In the genomic region with DNA sequence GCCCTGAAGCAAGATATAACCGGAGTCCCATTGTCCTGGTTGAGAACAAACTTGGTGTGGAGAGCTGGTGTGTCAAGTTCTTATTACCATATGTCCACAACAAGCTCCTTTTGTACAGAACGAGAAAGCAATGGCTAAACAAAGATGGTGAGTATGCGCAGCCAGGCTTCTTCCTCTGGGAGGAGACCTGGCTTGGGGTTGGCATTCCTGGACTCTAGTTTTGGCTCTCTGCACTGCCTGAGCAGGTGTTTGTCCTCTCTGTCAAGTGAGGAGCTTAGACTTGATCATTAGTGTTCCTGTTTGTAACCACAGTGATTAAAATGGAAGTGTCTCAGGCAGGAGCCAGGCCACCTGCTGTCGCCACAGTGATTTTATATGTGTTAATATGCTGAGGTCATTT, we compare ENCODE assay signal across 9 mouse cellular contexts. TPM values are rescaled to one million over a fixed set of nuclear protein-coding genes. Genes with fewer than 3 reads are reported as not detected.
DNase-seq lines count a peak whose midpoint lies in the region; ATAC-seq lines count a peak whose summit lies in the region.
"Had no signal": no experiment of that assay in that cellular context is flagged by ENCODE, and none has a peak within 500 bp of the region (broad histone marks: within the 10 kb centered on the region; RNA-seq: fewer than 3 reads in every experiment).

No protein-coding gene starts in this region.

- no peak for ATAC-seq in megakaryocyte, adult 5-6 weeks (ENCODE audit: poor library complexity, severe bottlenecking)

- DNase-seq in kidney, postnatal 4 days, result peak; percentile 12 to 16
- no peak for DNase-seq in kidney, adult 9 months
- peak; percentile 67 for DNase-seq in cerebellum, adult 8-10 months
- peak; percentile 39 for DNase-seq in gastrocnemius, postnatal 14 days
- peak; percentile 49 for DNase-seq in lung, postnatal 14 days
- no peak for DNase-seq in right cerebral cortex, adult 18-20 months
- no peak for DNase-seq in adrenal gland, adult 18-20 months (ENCODE audit: low spot score in 2 of 2)

- intact Hi-C loops in gastrocnemius, postnatal 14 days (cut with DNase I; ENCODE audit: low total_unique reads), result no loop called here

RNA-seq across cellular contexts. Expression of gene Ptar1, which starts 7.1 kb away (rescaled TPM):
- 10 to 100 TPM; 13.8 to 18.4 TPM for total RNA-seq in gastrocnemius, postnatal 14 days (2021)
- 10 to 100 TPM; 26.0 to 28.7 TPM for total RNA-seq in adrenal gland, adult 18-20 months (2021)
- total RNA-seq in megakaryocyte, adult 5-6 weeks (2015), result 9.9 and 10.6 TPM in 2 replicates
- total RNA-seq in megakaryocyte, adult 5-6 weeks (2017), result 8.8 and 12.1 TPM in 2 replicates

RNA-seq across cellular contexts. Expression of gene 1700028P14Rik, which starts 41.7 kb away (rescaled TPM):
- total RNA-seq in gastrocnemius, postnatal 14 days (2021), result not detected
- total RNA-seq in adrenal gland, adult 18-20 months (2021), result not detected
- total RNA-seq in megakaryocyte, adult 5-6 weeks (2015), result not detected in 2 replicates
- total RNA-seq in megakaryocyte, adult 5-6 weeks (2017), result not detected in 2 replicates
- total RNA-seq: megakaryocyte-erythroid progenitor cell, adult 5-6 weeks had no signal

Comparison
In these comparisons a context has a peak if more than half of its experiments do, and no peak if none do; other contexts are left out.
1. DNase-seq: peak in kidney, postnatal 4 days (2 of 2), cerebellum, adult 8-10 months (single experiment), gastrocnemius, postnatal 14 days (single experiment) and lung, postnatal 14 days (single experiment); none in kidney, adult 9 months (single experiment), right cerebral cortex, adult 18-20 months (single experiment) and adrenal gland, adult 18-20 months (0 of 2).